Mouse (Mus musculus) liver, adult 2 months (tissue): Measurements from ENCODE around the gene Emc1.

ENCODE experiments used
- CTCF ChIP-seq: fragments of 200-500 bp; IDR thresholded peaks from 2 replicates; pipeline ENCODE4 v1.5.1; 2011; ENCODE audit warnings: low read depth, low read length, control low read depth
- POLR2A ChIP-seq: fragments of 200-500 bp; IDR thresholded peaks from 2 replicates; pipeline ENCODE4 v1.6.1; 2011; ENCODE audit warnings: low read length, control low read depth; ENCODE audit not compliant: insufficient read depth; ENCODE audit errors: extremely low read depth

GRCm38 (mm10) chr4:139312632-139313031, 39.8 kb upstream of the Emc1 start:
- peak; percentile 48; the same call in 1 of the 2 replicates for TF ChIP-seq CTCF
- no peak for TF ChIP-seq POLR2A
